Mouse (Mus musculus) midbrain, postnatal 0 days (tissue): ENCODE measurements around the gene Cd6. TPM values are rescaled to one million over a fixed set of nuclear protein-coding genes. Genes with fewer than 3 reads are reported as not detected.

ENCODE experiments used
- ATAC-seq: fragments of 200-750 bp; cut with Nextera tagmentation; 2 replicates; pipeline ENCODE4 v1.8.0; 2017; ENCODE audit warnings: moderate number of reproducible peaks, mild to moderate bottlenecking, moderate TSS enrichment, moderate library complexity; ENCODE audit not compliant: low FRiP score
- DNase-seq: peaks from one replicate; pipeline ENCODE4 v3.0.0-alpha.2; 2015; ENCODE audit warnings: low spot score
- H3K27ac ChIP-seq: fragments of 300-500 bp; sonication (generic); 2 replicates; pipeline ENCODE4 v1.5.1; 2014; ENCODE audit warnings: low read depth, mild to moderate bottlenecking, low read length, mixed read lengths
- H3K27me3 ChIP-seq: fragments of 300-500 bp; sonication (generic); 2 replicates; pipeline ENCODE4 v1.6.1; 2014; ENCODE audit warnings: low read length, control low read depth, mixed read lengths; ENCODE audit not compliant: insufficient read depth
- H3K36me3 ChIP-seq: fragments of 300-500 bp; sonication (generic); 2 replicates; pipeline ENCODE4 v1.6.1; 2014; ENCODE audit warnings: low read length, control low read depth, mixed read lengths; ENCODE audit not compliant: insufficient read depth
- H3K4me1 ChIP-seq: fragments of 300-500 bp; sonication (generic); 2 replicates; pipeline ENCODE4 v1.6.1; 2014; ENCODE audit warnings: mild to moderate bottlenecking, control low read depth, antibody characterized with exemption, low read length, mixed read lengths; ENCODE audit not compliant: insufficient read depth
- H3K4me2 ChIP-seq: fragments of 300-500 bp; sonication (generic); 2 replicates; pipeline ENCODE4 v1.6.1; 2014; ENCODE audit warnings: low read depth, mild to moderate bottlenecking, low read length, mixed read lengths; ENCODE audit not compliant: poor library complexity, severe bottlenecking
- H3K4me3 ChIP-seq: fragments of 300-500 bp; sonication (generic); 2 replicates; pipeline ENCODE4 v1.5.1; 2014; ENCODE audit warnings: low read depth, mild to moderate bottlenecking, low read length, moderate library complexity
- H3K9ac ChIP-seq: fragments of 300-500 bp; sonication (generic); replicated peaks from 2 replicates; pipeline ENCODE4 v1.6.1; 2014; ENCODE audit warnings: mild to moderate bottlenecking, low read length, moderate library complexity, mixed read lengths; ENCODE audit not compliant: poor library complexity, severe bottlenecking
- H3K9me3 ChIP-seq: fragments of 300-500 bp; sonication (generic); 2 replicates; pipeline ENCODE4 v1.6.1; 2016; ENCODE audit warnings: low read length, control low read depth
- CTCF ChIP-seq: IDR thresholded peaks from 2 replicates; pipeline ENCODE4 v1.5.1; 2016; ENCODE audit warnings: antibody characterized with exemption, mild to moderate bottlenecking
- WGBS: fragments of 180-500 bp; shearing (Covaris S2); extraction: QIAGEN DNeasy Blood & Tissue Kit; methylation state at CpG from one replicate; pipeline ENCODE4 v1.1.7; 2014; 5-methylcytosine and 5-hydroxymethylcytosine counted together
- polyA plus RNA-seq: library from polyadenylated mRNA; unstranded; fragments of >200 nt; fragmentation: Nextera tagmentation; extraction: Ambion mirVana; gene quantifications from 2 replicates; pipeline ENCODE4 v1.2.1, GENCODE M21; 2015
- total RNA-seq: library from RNA; depleted of rRNA; stranded (reverse); fragments of >200 nt; gene quantifications from 2 replicates; pipeline ENCODE4 v1.2.3, GENCODE M21; 2014

Gene Cd6
- total and polyA plus RNA-seq, 2 experiments from 2014 or later = 0.22 TPM; not detected in 1

- no peaks in the 10 kb centered on the region for H3K4me1 ChIP-seq
- H3K4me2 ChIP-seq = no peak overlapping the region
- TF ChIP-seq CTCF = no peak
- no peak overlapping the region for H3K9ac ChIP-seq
- H3K27me3 ChIP-seq = no peaks in the 10 kb centered on the region
- no peak overlapping the region for H3K4me3 ChIP-seq
- no peaks in the 10 kb centered on the region for H3K36me3 ChIP-seq
- no peak for DNase-seq
- H3K27ac ChIP-seq = no peak overlapping the region
- no peak for ATAC-seq
- no peaks in the 10 kb centered on the region for H3K9me3 ChIP-seq
Observed at GRCm38 (mm10) chr19:10757125-10757524, 72.7 kb downstream of the Cd6 start.

- H3K27ac ChIP-seq = no peak overlapping the region
- H3K9ac ChIP-seq = no peak overlapping the region
- no peak for ATAC-seq
- no peak for DNase-seq
- H3K36me3 ChIP-seq = no peaks in the 10 kb centered on the region
- TF ChIP-seq CTCF = no peak
- 97% methylated on average over 5 of the region's 5 CpGs for WGBS
- H3K27me3 ChIP-seq = no peaks in the 10 kb centered on the region
- H3K4me3 ChIP-seq = no peak overlapping the region
- no peaks in the 10 kb centered on the region for H3K9me3 ChIP-seq
- no peaks in the 10 kb centered on the region for H3K4me1 ChIP-seq
- H3K4me2 ChIP-seq = no peak overlapping the region
Observed at GRCm38 (mm10) chr19:10752646-10753045, 77.2 kb downstream of the Cd6 start.

GRCm38 (mm10) chr19:10752106-10752505 is 77.8 kb downstream of the Cd6 start:
- H3K4me1 ChIP-seq = no peaks in the 10 kb centered on the region
- H3K27ac ChIP-seq = no peak overlapping the region
- H3K9me3 ChIP-seq = no peaks in the 10 kb centered on the region
- no peaks in the 10 kb centered on the region for H3K36me3 ChIP-seq
- no peak overlapping the region for H3K4me3 ChIP-seq
- no peak for DNase-seq
- H3K4me2 ChIP-seq = no peak overlapping the region
- TF ChIP-seq CTCF = no peak
- H3K9ac ChIP-seq = no peak overlapping the region
- ATAC-seq = no peak
- 86% methylated on average over 6 of the region's 6 CpGs for WGBS
- no peaks in the 10 kb centered on the region for H3K27me3 ChIP-seq

GRCm38 (mm10) chr19:10751607-10752006 is 78.3 kb downstream of the Cd6 start:
- TF ChIP-seq CTCF = no peak
- no peak for ATAC-seq
- H3K9me3 ChIP-seq = no peaks in the 10 kb centered on the region
- no peak overlapping the region for H3K27ac ChIP-seq
- H3K4me1 ChIP-seq = no peaks in the 10 kb centered on the region
- H3K4me3 ChIP-seq = no peak overlapping the region
- H3K9ac ChIP-seq = no peak overlapping the region
- no peak for DNase-seq
- no peaks in the 10 kb centered on the region for H3K36me3 ChIP-seq
- no peaks in the 10 kb centered on the region for H3K27me3 ChIP-seq
- WGBS = 85% methylated on average over 1 of the region's 1 CpGs
- no peak overlapping the region for H3K4me2 ChIP-seq

GRCm38 (mm10) chr19:10750161-10750560 is 79.7 kb downstream of the Cd6 start:
- Histone ChIP-seq H3K9ac (no peak overlapping the region), H3K36me3 (no peaks in the 10 kb centered on the region), H3K27ac (no peak overlapping the region), H3K9me3 (no peaks in the 10 kb centered on the region), H3K27me3 (no peaks in the 10 kb centered on the region), H3K4me1 (no peaks in the 10 kb centered on the region), H3K4me3 (no peak overlapping the region), H3K4me2 (no peak overlapping the region)
- no peak for TF ChIP-seq CTCF
- 91% methylated on average over 6 of the region's 6 CpGs for WGBS
- ATAC-seq (no peak), DNase-seq (no peak)

GRCm38 (mm10) chr19:10749295-10749694 is 80.6 kb downstream of the Cd6 start:
- H3K9me3 ChIP-seq = no peaks in the 10 kb centered on the region
- 84% methylated on average over 6 of the region's 6 CpGs for WGBS
- H3K4me2 ChIP-seq = no peak overlapping the region
- ATAC-seq (no peak), DNase-seq (no peak)
- H3K27ac ChIP-seq = no peak overlapping the region
- H3K9ac ChIP-seq = no peak overlapping the region
- no peak overlapping the region for H3K4me3 ChIP-seq
- H3K27me3 ChIP-seq = no peaks in the 10 kb centered on the region
- no peaks in the 10 kb centered on the region for H3K36me3 ChIP-seq
- no peak for TF ChIP-seq CTCF
- H3K4me1 ChIP-seq = no peaks in the 10 kb centered on the region
